Mouse (Mus musculus) hindbrain, embryonic 14.5 days (tissue): Measurements from ENCODE around the gene Patj. TPM values are rescaled to one million over a fixed set of nuclear protein-coding genes. Genes with fewer than 3 reads are reported as not detected.

Source experiments
- ATAC-seq: fragments of 200-750 bp; cut with Nextera tagmentation; 2 replicates; pipeline ENCODE4 v1.8.0; 2017; ENCODE audit warnings: moderate number of reproducible peaks, mild to moderate bottlenecking, moderate TSS enrichment, moderate library complexity; ENCODE audit not compliant: low FRiP score
- DNase-seq: peaks from one replicate; pipeline ENCODE4 v3.0.0-alpha.2; 2015; ENCODE audit warnings: low spot score
- H3K27ac ChIP-seq: fragments of 300-500 bp; sonication (generic); 2 replicates; pipeline ENCODE4 v1.5.1; 2014; ENCODE audit warnings: mild to moderate bottlenecking, moderate library complexity
- H3K27me3 ChIP-seq: fragments of 300-500 bp; sonication (generic); 2 replicates; pipeline ENCODE4 v1.6.1; 2014; ENCODE audit warnings: mild to moderate bottlenecking, low read length, mixed read lengths; ENCODE audit not compliant: control insufficient read depth, insufficient read depth
- H3K36me3 ChIP-seq: fragments of 300-500 bp; sonication (generic); replicated peaks from 2 replicates; pipeline ENCODE4 v1.6.1; 2014; ENCODE audit not compliant: control insufficient read depth, insufficient read depth
- H3K4me1 ChIP-seq: fragments of 300-500 bp; sonication (generic); replicated peaks from 2 replicates; pipeline ENCODE4 v1.6.1; 2014; ENCODE audit warnings: antibody characterized with exemption, low read length, mixed read lengths; ENCODE audit not compliant: control insufficient read depth, insufficient read depth
- H3K4me2 ChIP-seq: fragments of 300-500 bp; sonication (generic); replicated peaks from 2 replicates; pipeline ENCODE4 v1.6.1; 2014; ENCODE audit warnings: mild to moderate bottlenecking, moderate library complexity
- H3K4me3 ChIP-seq: fragments of 300-500 bp; sonication (generic); replicated peaks from 2 replicates; pipeline ENCODE4 v1.5.1; 2014; ENCODE audit warnings: mild to moderate bottlenecking, low read length
- H3K9ac ChIP-seq: fragments of 300-500 bp; sonication (generic); 2 replicates; pipeline ENCODE4 v1.6.1; 2014
- H3K9me3 ChIP-seq: fragments of 300-500 bp; sonication (generic); 2 replicates; pipeline ENCODE4 v1.6.1; 2016; ENCODE audit warnings: low read length; ENCODE audit not compliant: control insufficient read depth
- WGBS: fragments of 180-500 bp; shearing (Covaris S2); extraction: QIAGEN DNeasy Blood & Tissue Kit; methylation state at CpG from one replicate; pipeline ENCODE4 v1.1.7; 2014; 5-methylcytosine and 5-hydroxymethylcytosine counted together
- polyA plus RNA-seq: library from polyadenylated mRNA; unstranded; fragments of >200 nt; fragmentation: Nextera tagmentation; extraction: Ambion mirVana; gene quantifications from 2 replicates; pipeline ENCODE4 v1.2.1, GENCODE M21; 2014

Patj gene
- polyA plus RNA-seq, 1 experiment from 2014 or later = 8.0 TPM

GRCm38 (mm10) chr4:98455352-98455751 lies 59.8 kb downstream of the Patj start:
- ATAC-seq (no peak), DNase-seq (no peak)
- Histone ChIP-seq H3K4me1 (no peaks in the 10 kb centered on the region), H3K27me3 (no peaks in the 10 kb centered on the region), H3K4me2 (no peak overlapping the region), H3K9me3 (no peaks in the 10 kb centered on the region), H3K36me3 (no peaks in the 10 kb centered on the region), H3K27ac (no peak overlapping the region), H3K9ac (no peak overlapping the region), H3K4me3 (no peak overlapping the region)
- WGBS = 94% methylated on average over 2 of the region's 2 CpGs

- H3K27ac ChIP-seq = no peak overlapping the region
- H3K36me3 ChIP-seq = no peaks in the 10 kb centered on the region
- no peaks in the 10 kb centered on the region for H3K27me3 ChIP-seq
- H3K4me3 ChIP-seq = no peak overlapping the region
- H3K9ac ChIP-seq = no peak overlapping the region
- DNase-seq (no peak), ATAC-seq (no peak)
- H3K4me1 ChIP-seq = no peaks in the 10 kb centered on the region
- WGBS = 95% methylated on average over 8 of the region's 8 CpGs
- no peaks in the 10 kb centered on the region for H3K9me3 ChIP-seq
- H3K4me2 ChIP-seq = no peak overlapping the region
Measured at GRCm38 (mm10) chr4:98455910-98456309, 60.3 kb downstream of the Patj start.

GRCm38 (mm10) chr4:98461804-98462341 lies 66.3 kb downstream of the Patj start:
- Histone ChIP-seq H3K27me3 (no peaks in the 10 kb centered on the region), H3K9ac (no peak overlapping the region), H3K4me2 (no peak overlapping the region), H3K9me3 (no peaks in the 10 kb centered on the region), H3K27ac (no peak overlapping the region), H3K4me1 (no peaks in the 10 kb centered on the region), H3K36me3 (no peaks in the 10 kb centered on the region; the same call in 1 of the 2 replicates), H3K4me3 (no peak overlapping the region)
- 94% methylated on average over 2 of the region's 2 CpGs for WGBS
- ATAC-seq (no peak), DNase-seq (no peak)

- H3K9me3 ChIP-seq = no peaks in the 10 kb centered on the region
- 98% methylated on average over 1 of the region's 1 CpGs for WGBS
- no peaks in the 10 kb centered on the region for H3K27me3 ChIP-seq
- no peak overlapping the region for H3K27ac ChIP-seq
- no peaks in the 10 kb centered on the region for H3K4me1 ChIP-seq
- H3K4me2 ChIP-seq = no peak overlapping the region
- ATAC-seq (no peak), DNase-seq (no peak)
- H3K9ac ChIP-seq = no peak overlapping the region
- no peak overlapping the region for H3K4me3 ChIP-seq
- no peaks in the 10 kb centered on the region; the same call in 1 of the 2 replicates for H3K36me3 ChIP-seq
Measured at GRCm38 (mm10) chr4:98465476-98465875, 69.9 kb downstream of the Patj start.

- ATAC-seq (no peak), DNase-seq (no peak)
- no peak overlapping the region for H3K4me3 ChIP-seq
- no peaks in the 10 kb centered on the region for H3K27me3 ChIP-seq
- H3K4me2 ChIP-seq = no peak overlapping the region
- no peaks in the 10 kb centered on the region for H3K4me1 ChIP-seq
- no peak overlapping the region for H3K27ac ChIP-seq
- H3K9me3 ChIP-seq = no peaks in the 10 kb centered on the region
- 83% methylated on average over 2 of the region's 2 CpGs for WGBS
- no peak overlapping the region for H3K9ac ChIP-seq
- no peaks in the 10 kb centered on the region; the same call in 1 of the 2 replicates for H3K36me3 ChIP-seq
Measured at GRCm38 (mm10) chr4:98465886-98466285, 70.3 kb downstream of the Patj start.

GRCm38 (mm10) chr4:98471376-98471775 lies 75.8 kb downstream of the Patj start:
- no peaks in the 10 kb centered on the region for H3K27me3 ChIP-seq
- DNase-seq (no peak), ATAC-seq (no peak)
- no peak overlapping the region for H3K9ac ChIP-seq
- 84% methylated on average over 7 of the region's 7 CpGs for WGBS
- no peak overlapping the region for H3K27ac ChIP-seq
- no peaks in the 10 kb centered on the region for H3K9me3 ChIP-seq
- H3K4me3 ChIP-seq = no peak overlapping the region
- H3K4me2 ChIP-seq = no peak overlapping the region
- no peaks in the 10 kb centered on the region for H3K4me1 ChIP-seq
- H3K36me3 ChIP-seq = no peaks in the 10 kb centered on the region

GRCm38 (mm10) chr4:98473491-98473890 lies 77.9 kb downstream of the Patj start:
- H3K4me2 ChIP-seq = no peak overlapping the region
- no peak overlapping the region for H3K9ac ChIP-seq
- no peak for ATAC-seq
- H3K27ac ChIP-seq = no peak overlapping the region
- H3K36me3 ChIP-seq = no peaks in the 10 kb centered on the region
- DNase-seq = peak; percentile 41
- H3K9me3 ChIP-seq = no peaks in the 10 kb centered on the region
- H3K4me3 ChIP-seq = no peak overlapping the region
- WGBS = 57% methylated on average over 3 of the region's 3 CpGs
- H3K27me3 ChIP-seq = no peaks in the 10 kb centered on the region
- no peaks in the 10 kb centered on the region for H3K4me1 ChIP-seq

- WGBS = 74% methylated on average over 3 of the region's 3 CpGs
- Histone ChIP-seq H3K4me1 (no peaks in the 10 kb centered on the region), H3K27ac (no peak overlapping the region), H3K27me3 (no peaks in the 10 kb centered on the region), H3K4me3 (no peak overlapping the region), H3K9ac (no peak overlapping the region), H3K36me3 (no peaks in the 10 kb centered on the region), H3K4me2 (no peak overlapping the region), H3K9me3 (no peaks in the 10 kb centered on the region)
- DNase-seq (no peak), ATAC-seq (no peak)
Measured at GRCm38 (mm10) chr4:98478005-98478404, 82.4 kb downstream of the Patj start.

GRCm38 (mm10) chr4:98486475-98486874 lies 90.9 kb downstream of the Patj start:
- H3K27ac ChIP-seq = no peak overlapping the region
- H3K4me1 ChIP-seq = no peaks in the 10 kb centered on the region
- 67% methylated on average over 3 of the region's 3 CpGs for WGBS
- DNase-seq (no peak), ATAC-seq (no peak)
- H3K36me3 ChIP-seq = no peaks in the 10 kb centered on the region
- no peak overlapping the region for H3K4me2 ChIP-seq
- no peak overlapping the region for H3K4me3 ChIP-seq
- H3K27me3 ChIP-seq = no peaks in the 10 kb centered on the region
- H3K9me3 ChIP-seq = no peaks in the 10 kb centered on the region
- H3K9ac ChIP-seq = no peak overlapping the region

- Histone ChIP-seq H3K36me3 (no peaks in the 10 kb centered on the region), H3K9ac (no peak overlapping the region), H3K4me2 (no peak overlapping the region), H3K27me3 (no peaks in the 10 kb centered on the region), H3K27ac (no peak overlapping the region), H3K4me1 (no peaks in the 10 kb centered on the region), H3K9me3 (no peaks in the 10 kb centered on the region), H3K4me3 (no peak overlapping the region)
- WGBS = 88% methylated on average over 4 of the region's 4 CpGs
- ATAC-seq (no peak), DNase-seq (no peak)
Measured at GRCm38 (mm10) chr4:98486901-98487300, 91.3 kb downstream of the Patj start.
